ENCODE assay signal across 8 mouse cellular contexts in the genomic region with DNA sequence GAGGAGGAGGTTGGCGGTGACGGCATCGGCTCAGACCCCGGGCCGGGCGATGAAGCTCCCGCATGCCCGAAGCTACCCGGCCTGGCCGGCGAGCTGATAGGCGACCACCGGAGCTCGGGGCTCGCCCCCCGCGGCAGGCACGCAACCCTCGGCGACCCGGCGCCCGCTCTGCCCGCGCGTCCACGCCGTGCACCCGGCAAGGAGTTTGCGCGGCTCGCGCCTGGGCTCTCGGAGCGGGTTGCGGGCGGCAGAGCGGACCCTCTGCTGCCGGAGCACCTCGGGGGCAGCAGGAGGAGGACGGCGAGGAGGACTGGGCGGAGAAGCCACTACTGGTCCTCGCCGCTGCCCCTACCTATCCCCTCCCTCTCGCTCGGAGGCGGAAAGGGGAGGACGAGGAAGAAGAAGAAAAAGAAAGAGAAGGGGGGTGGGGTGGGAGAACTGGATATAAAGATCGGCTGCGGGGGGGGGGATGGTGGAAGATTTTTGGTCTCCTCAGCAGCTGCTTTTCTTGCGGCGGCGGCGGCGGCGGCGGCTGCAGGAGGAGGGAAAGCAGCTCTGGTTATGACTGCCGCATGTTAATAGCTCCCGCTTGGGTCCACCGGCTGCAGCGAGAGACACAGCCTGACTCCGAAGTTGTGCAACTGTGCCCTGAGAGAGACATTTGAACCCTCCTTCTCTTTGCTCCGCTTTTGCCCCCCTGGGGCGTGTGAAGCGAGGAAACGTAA. TPM values are rescaled to one million over a fixed set of nuclear protein-coding genes. Genes with fewer than 3 reads are reported as not detected.
DNase-seq lines count a peak whose midpoint lies in the region; ATAC-seq and TF ChIP-seq lines count a peak whose summit lies in the region.

No protein-coding gene starts in this region.

- DNase-seq in Patski (ENCODE audit: low read depth, low spot score), result no peak
- DNase-seq in cerebellum, adult 11-12 months, result peak; percentile 58
- DNase-seq in heart, postnatal 36 days, result peak; percentile 32 to 53
- DNase-seq in layer of hippocampus, postnatal 10 days (ENCODE audit: low spot score in 2 of 2), result peak; percentile 66 to 73
- DNase-seq in ovary, postnatal 14 days (ENCODE audit: low spot score), result peak; percentile 34
- no peak for DNase-seq in thymus, postnatal 0 days (ENCODE audit: low spot score)

- peaks cover 22% of the 10 kb centered on the region for H3K4me1 ChIP-seq in forebrain, embryonic 15.5 days
- peaks cover 22% of the 10 kb centered on the region for H3K4me1 ChIP-seq in lung, embryonic 15.5 days

- H3K36me3 ChIP-seq in forebrain, embryonic 15.5 days, result no peaks in the 10 kb centered on the region
- H3K36me3 ChIP-seq in lung, embryonic 15.5 days, result no peaks in the 10 kb centered on the region

- POLR2A ChIA-PET in Patski (lab: Charles Lee), result interaction anchor here (0.6 kb wide), 1 partner anchor 122 kb away, joined by 4 read pairs; no protein-coding TSS in a partner anchor

- no peak for TF ChIP-seq CTCF in Patski (IDR thresholded peaks at IDR 0.05)

- in situ Hi-C loops in Patski (cut with MboI; ENCODE audit: low pct_unique_long_range_greater_than_20kb), result no loop called here

- peak; percentile 63 for ATAC-seq in Patski
- peak; percentile 47 for ATAC-seq in forebrain, embryonic 15.5 days (replicated peaks)
- peak; percentile 36 for ATAC-seq in lung, embryonic 15.5 days (ENCODE audit: borderline replicate concordance, extremely low read depth, low FRiP score, low TSS enrichment)

- H3K27me3 ChIP-seq in Patski, result peaks cover 36% of the 10 kb centered on the region
- H3K27me3 ChIP-seq in forebrain, embryonic 15.5 days, result peaks cover 5% of the 10 kb centered on the region; the same call in 1 of the 2 replicates
- no peaks in the 10 kb centered on the region for H3K27me3 ChIP-seq in lung, embryonic 15.5 days

- peak overlapping the region; percentile 77 for H3K4me3 ChIP-seq in forebrain, embryonic 15.5 days
- peak overlapping the region; percentile 67 for H3K4me3 ChIP-seq in lung, embryonic 15.5 days

- intact Hi-C loops in heart, postnatal 36 days (cut with DNase I), result no loop called here

- CTCF ChIA-PET in Patski (lab: Charles Lee), result no interaction called here

- peak overlapping the region; percentile 86 for H3K9ac ChIP-seq in forebrain, embryonic 15.5 days (replicated peaks)
- peak overlapping the region; percentile 65 for H3K9ac ChIP-seq in lung, embryonic 15.5 days

- H3K9me3 ChIP-seq in forebrain, embryonic 15.5 days, result no peaks in the 10 kb centered on the region
- no peaks in the 10 kb centered on the region for H3K9me3 ChIP-seq in lung, embryonic 15.5 days

- peak overlapping the region; percentile 98 for H3K27ac ChIP-seq in forebrain, embryonic 15.5 days (replicated peaks)
- H3K27ac ChIP-seq in lung, embryonic 15.5 days, result peak overlapping the region; percentile 86

- under 1% methylated on average over 64 of the region's 67 CpGs for WGBS in forebrain, embryonic 15.5 days
- under 1% methylated on average over 58 of the region's 67 CpGs for WGBS in lung, embryonic 15.5 days

- peak overlapping the region; percentile 89 for H3K4me2 ChIP-seq in forebrain, embryonic 15.5 days (replicated peaks)
- H3K4me2 ChIP-seq in lung, embryonic 15.5 days, result peak overlapping the region; percentile 92

RNA-seq across cellular contexts. Expression of gene Adgrl3, which starts 0.5 kb away (rescaled TPM):
- polyA plus RNA-seq in Patski (2021), result 0.03 TPM
- 47.5 and 51.3 TPM in 2 replicates for polyA plus RNA-seq in forebrain, embryonic 15.5 days (2015; fragmentation: Nextera tagmentation; extraction: Ambion mirVana)
- total RNA-seq in heart, postnatal 36 days (2021), result 1 to 10 TPM; 2.5 to 3.3 TPM
- 100 to 1,000 TPM; 194 to 218 TPM for total RNA-seq in layer of hippocampus, postnatal 10 days (2021)
- polyA plus RNA-seq in lung, embryonic 15.5 days (2015; fragmentation: Nextera tagmentation; extraction: Ambion mirVana), result 13.1 and 14.0 TPM in 2 replicates
- 1.7 and 2.0 TPM in 2 replicates for polyA plus RNA-seq in thymus, postnatal 0 days (2015; fragmentation: Nextera tagmentation; extraction: Ambion mirVana)

Comparison
In these comparisons a context has a peak if more than half of its experiments do, and no peak if none do; other contexts are left out.
1. DNase-seq: peak in cerebellum, adult 11-12 months (single experiment), heart, postnatal 36 days (2 of 2), layer of hippocampus, postnatal 10 days (2 of 2) and ovary, postnatal 14 days (single experiment); none in Patski (single experiment) and thymus, postnatal 0 days (single experiment).
2. Peak in every context shown above with its lines, with median percentiles within 50 percentile points of each other: ATAC-seq.